Mouse (Mus musculus) forebrain, postnatal 0 days (tissue): ENCODE results near the gene Odc1. TPM values are rescaled to one million over a fixed set of nuclear protein-coding genes. Genes with fewer than 3 reads are reported as not detected.

ENCODE experiments used
- ATAC-seq: fragments of 200-750 bp; cut with Nextera tagmentation; 2 replicates; pipeline ENCODE4 v1.8.0; 2017; ENCODE audit warnings: mild to moderate bottlenecking, moderate library complexity
- DNase-seq: peaks from one replicate; pipeline ENCODE4 v3.0.0-alpha.2; 2015
- H3K27ac ChIP-seq: fragments of 300-500 bp; sonication (generic); 2 replicates; pipeline ENCODE4 v1.5.1; 2014; ENCODE audit warnings: low read depth, mild to moderate bottlenecking, antibody characterized with exemption, low read length, moderate library complexity, mixed read lengths
- H3K27me3 ChIP-seq: fragments of 300-500 bp; sonication (generic); 2 replicates; pipeline ENCODE4 v1.6.1; 2014; ENCODE audit warnings: mild to moderate bottlenecking, low read length, mixed read lengths; ENCODE audit not compliant: insufficient read depth
- H3K36me3 ChIP-seq: fragments of 300-500 bp; sonication (generic); 2 replicates; pipeline ENCODE4 v1.6.1; 2014; ENCODE audit warnings: mild to moderate bottlenecking, moderate library complexity; ENCODE audit not compliant: insufficient read depth
- H3K4me1 ChIP-seq: fragments of 300-500 bp; sonication (generic); 2 replicates; pipeline ENCODE4 v1.6.1; 2014; ENCODE audit warnings: antibody characterized with exemption; ENCODE audit not compliant: insufficient read depth
- H3K4me2 ChIP-seq: fragments of 300-500 bp; sonication (generic); 2 replicates; pipeline ENCODE4 v1.6.1; 2014; ENCODE audit warnings: low read depth, mild to moderate bottlenecking, moderate library complexity
- H3K4me3 ChIP-seq: fragments of 300-500 bp; sonication (generic); 2 replicates; pipeline ENCODE4 v1.5.1; 2014; ENCODE audit warnings: low read depth, low read length, mixed read lengths
- H3K9ac ChIP-seq: fragments of 300-500 bp; sonication (generic); 2 replicates; pipeline ENCODE4 v1.6.1; 2014; ENCODE audit warnings: mild to moderate bottlenecking
- H3K9me3 ChIP-seq: fragments of 300-500 bp; sonication (generic); 2 replicates; pipeline ENCODE4 v1.6.1; 2016; ENCODE audit warnings: low read length
- CTCF ChIP-seq: sonication (generic); IDR thresholded peaks from 2 replicates; pipeline ENCODE4 v1.5.1; 2016; ENCODE audit warnings: antibody characterized with exemption, control low read depth, low read depth
- WGBS: fragments of 180-500 bp; shearing (Covaris S2); extraction: QIAGEN DNeasy Blood & Tissue Kit; methylation state at CpG from one replicate; pipeline ENCODE4 v1.1.7; 2014; 5-methylcytosine and 5-hydroxymethylcytosine counted together
- polyA plus RNA-seq: library from polyadenylated mRNA; unstranded; fragments of >200 nt; fragmentation: Nextera tagmentation; extraction: Ambion mirVana; gene quantifications from 2 replicates; pipeline ENCODE4 v1.2.1, GENCODE M21; 2015
- total RNA-seq: library from RNA; depleted of rRNA; stranded (reverse); fragments of >200 nt; gene quantifications from 2 replicates; pipeline ENCODE4 v1.2.3, GENCODE M21; 2014

Gene Odc1
- total and polyA plus RNA-seq, 2 experiments from 2014 or later = 146 to 293 TPM

- H3K36me3 ChIP-seq = peaks cover 41% of the 10 kb centered on the region
Observed at GRCm38 (mm10) chr12:17551208-17551995, 6.8 kb downstream of the Odc1 start.

GRCm38 (mm10) chr12:17552420-17552819 lies 7.8 kb downstream of the Odc1 start:
- 0 out of 2 replicates have a peak, but pooled peaks cover 3% of the 10 kb centered on the region for H3K4me1 ChIP-seq
- no peak for ATAC-seq
- H3K9ac ChIP-seq = no peak overlapping the region
- no peaks in the 10 kb centered on the region for H3K9me3 ChIP-seq
- H3K36me3 ChIP-seq = peaks cover 39% of the 10 kb centered on the region
- TF ChIP-seq CTCF = no peak
- H3K4me3 ChIP-seq = no peak overlapping the region
- H3K27ac ChIP-seq = no peak overlapping the region
- H3K27me3 ChIP-seq = no peaks in the 10 kb centered on the region
- 65% methylated on average over 3 of the region's 3 CpGs for WGBS
- no peak for DNase-seq
- H3K4me2 ChIP-seq = no peak overlapping the region

More at GRCm38 (mm10) chr12:17551208-17551995, 6.8 kb downstream of the Odc1 start:
- 86% methylated on average over 3 of the region's 3 CpGs for WGBS
- no peak overlapping the region for H3K9ac ChIP-seq
- TF ChIP-seq CTCF = no peak
- ATAC-seq (no peak), DNase-seq (no peak)
- no peak overlapping the region for H3K4me3 ChIP-seq
- H3K9me3 ChIP-seq = no peaks in the 10 kb centered on the region
- no peak overlapping the region for H3K4me2 ChIP-seq
- H3K4me1 ChIP-seq = peaks cover 5% of the 10 kb centered on the region
- no peaks in the 10 kb centered on the region for H3K27me3 ChIP-seq
- no peak overlapping the region for H3K27ac ChIP-seq

GRCm38 (mm10) chr12:17552949-17553348 lies 8.4 kb downstream of the Odc1 start:
- no peak for TF ChIP-seq CTCF
- Histone ChIP-seq H3K9ac (no peak overlapping the region), H3K4me1 (peaks cover 3% of the 10 kb centered on the region; the same call in 1 of the 2 replicates), H3K27ac (no peak overlapping the region), H3K27me3 (no peaks in the 10 kb centered on the region), H3K4me2 (no peak overlapping the region), H3K9me3 (no peaks in the 10 kb centered on the region), H3K36me3 (peaks cover 36% of the 10 kb centered on the region), H3K4me3 (no peak overlapping the region)
- ATAC-seq (no peak), DNase-seq (no peak)
- WGBS = 81% methylated on average over 2 of the region's 2 CpGs

GRCm38 (mm10) chr12:17553627-17554026 lies 9.0 kb downstream of the Odc1 start:
- 80% methylated on average over 5 of the region's 5 CpGs for WGBS
- Histone ChIP-seq H3K4me2 (no peak overlapping the region), H3K4me1 (peaks cover 6% of the 10 kb centered on the region; the same call in 1 of the 2 replicates), H3K27me3 (no peaks in the 10 kb centered on the region), H3K36me3 (peaks cover 29% of the 10 kb centered on the region), H3K27ac (no peak overlapping the region), H3K9ac (no peak overlapping the region), H3K4me3 (no peak overlapping the region), H3K9me3 (no peaks in the 10 kb centered on the region)
- ATAC-seq = no peak
- no peak for TF ChIP-seq CTCF
- no peak for DNase-seq

- Histone ChIP-seq H3K27ac (no peak overlapping the region), H3K4me1 (peaks cover 6% of the 10 kb centered on the region; the same call in 1 of the 2 replicates), H3K4me3 (no peak overlapping the region), H3K36me3 (peaks cover 22% of the 10 kb centered on the region), H3K4me2 (no peak overlapping the region), H3K27me3 (no peaks in the 10 kb centered on the region), H3K9ac (no peak overlapping the region), H3K9me3 (no peaks in the 10 kb centered on the region)
- DNase-seq = peak; percentile 91
- peak; percentile 7; the same call in 1 of the 2 replicates for ATAC-seq
- 29% methylated on average over 15 of the region's 15 CpGs for WGBS
- peak; percentile 93 for TF ChIP-seq CTCF
Observed at GRCm38 (mm10) chr12:17554200-17554951, 9.8 kb downstream of the Odc1 start.

- Histone ChIP-seq H3K9me3 (no peaks in the 10 kb centered on the region), H3K4me1 (peaks cover 6% of the 10 kb centered on the region; the same call in 1 of the 2 replicates), H3K27ac (peak overlapping the region; percentile 69), H3K4me2 (peak overlapping the region; percentile 37), H3K9ac (no peak overlapping the region), H3K27me3 (no peaks in the 10 kb centered on the region), H3K4me3 (no peak overlapping the region), H3K36me3 (peaks cover 4% of the 10 kb centered on the region)
- WGBS = 13% methylated on average over 21 of the region's 21 CpGs
- TF ChIP-seq CTCF = peak; percentile 95
- ATAC-seq = peak; percentile 85
- peak; percentile 93 for DNase-seq
Observed at GRCm38 (mm10) chr12:17556430-17557343, 12.1 kb downstream of the Odc1 start.
